Mouse (Mus musculus) embryonic fibroblast, embryonic 13.5 days (primary cell): ENCODE measurements around the gene Gm10840.

ENCODE experiments used
- CTCF ChIP-seq: IDR thresholded peaks from 2 replicates; pipeline ENCODE4 v1.5.1; 2011; ENCODE audit warnings: mild to moderate bottlenecking, control low read depth, low read length, moderate library complexity, borderline replicate concordance; ENCODE audit not compliant: insufficient read depth
- POLR2A ChIP-seq: IDR thresholded peaks from 2 replicates; pipeline ENCODE4 v1.6.1; 2011; ENCODE audit warnings: low read depth, mild to moderate bottlenecking, control low read depth, low read length, moderate library complexity

DNA sequence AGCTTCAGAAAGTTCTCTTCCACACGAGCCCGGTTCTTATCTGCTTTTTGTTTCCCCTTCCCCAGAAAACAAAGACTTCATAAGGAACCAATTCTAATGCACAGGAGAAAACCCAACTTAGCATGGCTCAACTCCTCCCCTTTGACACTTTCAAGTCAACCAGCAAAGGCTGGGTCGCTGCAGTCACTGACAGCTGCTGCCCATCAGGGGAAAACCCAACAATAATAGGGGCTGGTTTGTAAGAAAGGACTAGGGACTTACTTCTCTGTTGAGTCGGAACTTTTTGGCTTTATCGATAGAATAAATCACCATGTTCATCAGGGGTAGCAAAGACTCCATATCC is 41.4 kb downstream of the Gm10840 start, which contains the start of gene Strada:
- TF ChIP-seq CTCF (no peak), POLR2A (no peak)
